Mouse (Mus musculus): ENCODE results near the gene Tbc1d2.

The Tbc1d2 gene

GRCm38 (mm10) chr4:46650086-46650753 lies at the start of gene Tbc1d2:
Tbc1d2 (minus strand) TSS chr4:46650209.
- DNase-seq (ENCODE audit: low spot score) = peak; percentile 94

- DNase-seq (ENCODE audit: low spot score) = no peak
Observed at GRCm38 (mm10) chr4:46696467-46696866, 46.5 kb upstream of the Tbc1d2 start.

DNA sequence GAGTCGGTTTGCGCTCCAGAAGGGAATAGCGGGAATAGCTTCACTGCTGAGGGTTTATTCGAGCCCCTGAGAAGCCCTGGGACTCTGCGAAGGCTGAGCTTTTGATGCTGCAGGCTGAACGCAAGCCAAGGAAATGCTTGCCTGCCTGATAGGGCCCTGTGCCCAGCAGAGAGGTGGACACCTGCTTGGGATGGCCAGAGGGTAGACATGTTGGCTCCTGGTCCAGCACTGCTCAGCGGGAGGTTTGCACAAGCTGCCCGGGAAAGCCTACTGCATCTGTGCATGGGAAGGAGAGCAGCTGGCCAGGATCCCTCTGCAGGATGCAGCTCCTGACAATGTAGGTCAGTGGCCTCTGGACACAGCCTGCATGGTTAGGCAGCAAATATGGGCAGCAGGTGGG lies 40.6 kb upstream of the Tbc1d2 start:
- DNase-seq (ENCODE audit: low spot score) = no peak

- no peak for DNase-seq (ENCODE audit: low spot score)
Observed at GRCm38 (mm10) chr4:46690023-46690420, 40.0 kb upstream of the Tbc1d2 start.

DNA sequence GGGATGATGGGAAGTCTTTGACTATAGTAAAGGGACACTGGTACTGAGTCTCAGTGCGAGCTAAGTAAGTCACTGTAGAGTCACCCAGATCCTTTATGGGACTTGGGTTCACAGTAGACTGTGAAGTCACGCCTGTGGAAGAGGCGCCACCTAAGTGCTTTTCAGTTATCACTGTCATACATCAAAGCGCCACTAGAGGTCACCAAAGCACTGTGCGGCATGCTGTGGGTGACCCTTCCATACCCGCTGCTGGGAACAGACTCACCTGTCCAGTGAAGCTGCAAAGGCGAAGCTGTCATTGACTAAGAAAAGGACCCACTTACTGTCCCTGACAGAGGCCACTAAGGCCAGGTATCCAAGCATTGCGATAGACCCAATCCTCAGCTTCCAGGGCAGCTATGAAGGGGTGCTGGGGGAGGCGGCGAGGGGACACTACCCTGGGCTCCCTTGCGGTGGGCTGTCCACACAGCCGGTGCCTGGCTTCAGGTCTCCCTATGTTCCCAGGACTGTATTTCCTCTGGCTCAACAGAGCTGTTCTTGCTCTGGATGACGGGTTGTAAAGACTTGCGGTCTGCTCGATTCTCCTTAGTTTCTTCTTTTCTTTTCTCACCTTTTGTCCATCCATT lies 39.5 kb upstream of the Tbc1d2 start:
- peak; percentile 49 for DNase-seq (ENCODE audit: low spot score)

- no peak for DNase-seq (ENCODE audit: low spot score)
Observed at GRCm38 (mm10) chr4:46688213-46688832, 38.3 kb upstream of the Tbc1d2 start.

- peak; percentile 13 for DNase-seq (ENCODE audit: low spot score)
Observed at GRCm38 (mm10) chr4:46684160-46684559, 34.2 kb upstream of the Tbc1d2 start.

DNA sequence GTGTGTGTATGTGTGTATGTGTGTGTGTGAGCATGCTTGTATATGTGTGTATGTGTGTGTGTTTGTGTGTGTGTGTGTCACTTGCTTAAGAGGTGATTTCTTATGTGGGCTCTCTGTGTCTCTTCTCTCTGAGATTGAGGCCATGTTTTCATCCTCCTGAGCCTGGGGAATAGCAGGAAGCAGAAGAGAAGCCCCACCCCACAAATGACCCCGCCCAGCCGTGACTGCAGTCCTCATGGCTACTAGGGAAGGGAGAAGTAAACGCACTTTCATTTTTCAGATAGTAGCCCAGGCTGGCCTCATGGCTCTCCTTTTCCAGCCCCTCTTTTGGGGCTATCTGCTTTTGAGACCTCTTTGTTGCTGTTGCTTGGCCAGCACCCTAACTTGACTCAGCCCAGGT lies 26.6 kb upstream of the Tbc1d2 start:
- no peak for DNase-seq (ENCODE audit: low spot score)

DNA sequence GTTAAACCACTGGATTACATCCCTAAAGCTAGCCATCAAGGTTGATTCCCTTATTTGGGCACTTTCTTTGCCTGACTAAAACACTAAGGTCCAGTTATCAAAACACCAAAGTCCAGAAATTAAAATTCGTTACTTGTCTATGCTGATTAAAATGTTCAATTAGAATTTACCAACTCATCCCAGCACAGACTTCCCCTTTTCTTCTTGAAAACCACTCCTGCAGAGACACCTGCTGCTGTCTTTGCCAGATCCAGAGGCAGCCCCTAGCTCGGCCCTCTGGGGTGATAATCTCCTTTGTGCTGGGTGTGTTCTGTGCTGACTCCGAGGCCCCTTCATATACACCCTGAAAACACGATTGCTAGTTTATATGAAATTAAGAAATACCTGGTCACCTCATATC lies 26.0 kb upstream of the Tbc1d2 start:
- no peak for DNase-seq (ENCODE audit: low spot score)

DNA sequence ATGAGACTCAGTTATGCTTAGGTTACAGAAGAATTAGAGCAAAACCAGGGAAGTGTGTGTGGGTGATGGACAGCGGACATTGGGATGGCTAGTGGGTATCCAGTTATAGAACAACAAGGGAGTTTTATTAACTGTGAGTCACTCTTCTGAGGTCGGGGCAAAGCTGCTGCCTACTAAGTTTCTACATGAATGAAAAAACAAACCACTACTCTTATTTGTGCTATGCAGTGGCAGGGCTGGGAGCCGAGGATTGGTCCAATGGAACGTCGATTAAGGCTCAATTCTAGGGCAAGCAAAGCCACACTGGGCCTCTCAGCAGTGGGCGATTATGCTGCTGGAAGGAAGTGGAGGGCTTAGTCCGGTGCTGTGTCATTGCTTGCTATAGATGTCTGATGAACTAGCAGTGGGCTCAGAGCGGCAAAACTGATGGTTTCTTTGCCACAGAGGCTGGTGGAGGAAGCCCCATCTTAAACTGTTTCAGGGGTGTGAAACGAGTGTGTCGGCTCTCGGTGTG lies 25.3 kb upstream of the Tbc1d2 start:
- DNase-seq (ENCODE audit: low spot score) = no peak

GRCm38 (mm10) chr4:46668620-46669019 lies 18.6 kb upstream of the Tbc1d2 start:
- DNase-seq (ENCODE audit: low spot score) = no peak

DNA sequence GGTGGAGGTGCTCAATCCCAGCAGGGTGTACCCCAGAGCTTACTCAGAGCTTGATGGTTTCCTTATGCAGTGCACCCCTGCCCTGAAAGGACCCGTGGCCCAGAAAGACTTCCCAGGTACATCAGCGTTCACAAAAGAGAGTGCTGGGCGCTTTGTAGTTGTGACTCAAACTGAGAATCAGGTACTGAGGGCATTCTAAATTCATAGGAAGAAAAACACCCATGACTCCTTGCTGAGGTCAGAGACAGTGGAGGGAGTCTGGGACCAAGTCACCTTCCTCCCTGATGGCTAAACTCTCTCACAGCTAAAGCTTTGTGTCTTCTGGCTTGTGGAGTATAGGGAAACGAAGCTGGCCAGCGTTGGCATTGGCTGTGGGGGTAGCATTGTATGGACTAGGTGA lies 16.4 kb upstream of the Tbc1d2 start:
- no peak for DNase-seq (ENCODE audit: low spot score)

DNA sequence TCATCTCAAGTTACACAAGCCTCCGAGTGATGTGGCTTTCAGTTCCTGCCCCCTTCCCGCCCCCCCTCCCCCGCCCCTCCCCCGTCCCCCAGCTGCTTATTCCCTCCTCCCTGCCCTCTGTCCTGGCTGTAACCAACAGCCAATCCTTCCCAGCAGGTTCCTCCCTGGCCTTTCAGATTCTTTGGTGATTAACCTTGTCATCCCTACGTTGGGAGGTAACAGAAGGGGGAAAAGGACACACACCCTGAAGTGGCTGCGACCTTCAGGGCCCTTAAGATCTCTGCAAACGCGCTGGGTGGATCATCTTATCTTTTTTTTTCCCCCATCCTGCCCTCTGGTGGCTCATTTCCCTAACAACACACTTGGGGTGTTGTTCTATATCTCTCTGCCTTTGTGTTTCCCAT lies 15.4 kb upstream of the Tbc1d2 start:
- no peak for DNase-seq (ENCODE audit: low spot score)

DNA sequence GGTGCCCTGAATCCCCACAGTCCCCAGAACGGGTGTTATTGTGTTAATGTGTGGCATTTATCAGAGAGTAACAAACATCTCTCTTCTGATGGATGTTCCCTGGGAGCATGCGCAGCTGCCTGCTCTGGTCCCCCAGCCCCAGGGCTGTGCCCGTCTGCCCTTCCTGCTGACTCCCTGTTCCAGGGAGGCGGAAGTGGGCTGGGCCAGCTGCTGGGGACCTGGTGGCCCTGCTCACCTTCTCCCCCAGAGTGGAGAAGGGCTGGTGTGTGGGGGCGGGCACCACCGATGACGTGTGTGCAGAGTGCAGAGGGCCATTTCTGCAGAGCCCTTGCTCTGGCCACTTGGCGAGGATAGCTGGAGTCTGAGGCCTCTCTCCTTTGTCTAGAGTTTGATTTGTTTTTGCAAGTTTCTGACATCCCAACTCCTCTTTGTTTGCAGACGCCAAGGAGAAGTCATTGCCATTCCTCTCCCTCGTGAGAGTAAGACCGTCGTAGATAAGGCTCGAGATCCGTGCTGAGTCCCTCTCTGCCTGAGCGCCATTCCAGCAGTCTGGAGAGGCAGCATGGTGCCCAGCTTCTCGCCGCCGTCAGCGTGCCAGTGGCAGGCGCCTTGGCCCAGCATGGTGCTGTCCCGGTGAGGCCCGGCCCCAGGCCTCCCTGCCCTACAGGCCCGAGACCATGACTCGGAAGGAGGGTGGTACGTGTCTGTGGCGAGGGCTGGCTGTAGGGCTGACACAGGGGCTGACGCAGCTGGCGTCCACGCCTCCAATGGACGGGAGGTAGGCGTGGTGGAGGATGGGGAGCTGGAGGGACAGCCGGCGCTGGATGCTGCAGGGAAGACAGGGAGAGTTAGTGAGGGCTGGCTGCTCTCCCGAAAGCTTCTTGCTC lies 14.4 kb upstream of the Tbc1d2 start:
- DNase-seq (ENCODE audit: low spot score) = peak; percentile 57

GRCm38 (mm10) chr4:46661433-46661832 lies 11.4 kb upstream of the Tbc1d2 start:
- DNase-seq (ENCODE audit: low spot score) = no peak

- no peak for DNase-seq (ENCODE audit: low spot score)
Observed at GRCm38 (mm10) chr4:46658946-46659345, 8.9 kb upstream of the Tbc1d2 start.

- peak; percentile 55 for DNase-seq (ENCODE audit: low spot score)
Observed at GRCm38 (mm10) chr4:46657116-46657515, 7.1 kb upstream of the Tbc1d2 start.

- DNase-seq (ENCODE audit: low spot score) = no peak
Observed at GRCm38 (mm10) chr4:46655956-46656355, 5.9 kb upstream of the Tbc1d2 start.

DNA sequence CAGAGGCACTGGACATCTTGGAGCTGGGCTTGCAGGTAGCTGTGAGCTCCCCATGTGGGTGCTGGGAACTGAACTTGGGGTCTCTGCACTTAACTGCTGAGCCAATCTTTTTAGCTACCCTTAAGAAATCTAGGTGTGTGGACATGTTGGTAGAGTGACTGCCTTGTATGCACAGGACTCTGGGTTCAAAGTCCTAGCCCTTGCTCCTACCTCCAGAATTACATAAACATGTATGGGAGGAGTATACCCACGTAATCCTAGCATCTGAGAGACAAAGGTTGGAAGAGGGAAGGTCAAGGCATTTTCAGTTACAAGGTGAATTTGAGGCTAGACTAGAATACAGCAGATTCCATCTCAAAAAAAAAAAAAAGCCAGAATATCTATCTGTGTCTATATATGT lies 5.3 kb upstream of the Tbc1d2 start:
- DNase-seq (ENCODE audit: low spot score) = no peak

DNA sequence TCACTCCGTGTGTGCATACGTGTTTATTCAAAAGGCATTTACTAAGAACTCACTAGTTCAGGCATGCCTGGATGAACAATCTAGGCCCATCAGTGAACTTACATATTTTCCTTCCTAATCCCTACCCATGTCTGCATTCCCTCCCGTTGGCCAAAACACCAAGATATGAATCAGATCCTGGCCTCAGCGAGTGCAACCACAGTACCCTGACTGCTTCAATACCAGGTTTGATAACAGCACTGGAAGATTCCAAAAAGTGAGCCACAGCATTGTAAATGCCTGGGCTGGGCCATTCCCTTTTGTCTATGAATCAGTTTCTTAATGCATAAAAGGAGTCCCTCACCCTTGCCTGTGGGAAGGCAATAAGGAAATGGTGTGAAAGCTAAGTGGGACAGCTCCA lies 848 bp downstream of the Tbc1d2 start:
- DNase-seq (ENCODE audit: low spot score) = no peak

DNA sequence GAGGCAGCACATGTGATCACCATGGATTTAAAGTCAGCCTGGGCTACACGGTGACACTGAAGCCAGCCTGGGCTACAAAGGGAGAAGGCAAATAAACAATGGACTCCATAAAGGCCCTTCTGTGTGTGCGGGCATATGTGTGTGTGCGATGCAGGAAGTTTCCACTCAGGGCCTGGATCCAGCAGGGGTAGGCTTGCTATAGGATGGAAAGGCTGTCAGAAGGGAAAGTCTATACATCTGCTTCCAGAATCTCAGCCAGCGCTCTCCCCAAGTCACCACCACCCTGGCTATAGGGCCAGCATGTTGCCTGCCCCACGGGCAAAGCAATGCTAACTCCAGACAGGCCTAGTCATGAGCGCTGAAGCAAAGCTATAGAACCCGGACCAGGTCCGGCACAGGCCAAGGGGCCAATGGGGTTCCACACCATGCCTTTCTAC lies 6.3 kb downstream of the Tbc1d2 start:
- DNase-seq (ENCODE audit: low spot score) = no peak
